Mouse (Mus musculus): ENCODE measurements around the gene Tbc1d9. TPM values are rescaled to one million over a fixed set of nuclear protein-coding genes. Genes with fewer than 3 reads are reported as not detected.
A peak's percentile ranks its signal among the peaks of the same experiment; 100 is the strongest.
"Not testable (repeated sequence)": the region's sequence is repeated elsewhere in the genome, so short reads cannot be mapped to it uniquely, and the experiment has no call there.

Gene Tbc1d9
- total RNA-seq, 2 experiments from 2014 or later: 96.2 to 97.5 TPM

GRCm38 (mm10) chr8:83224754-83225416, 59.7 kb downstream of the Tbc1d9 start:
- no peak for DNase-seq (ENCODE audit: low spot score in 2 of 2)

DNA sequence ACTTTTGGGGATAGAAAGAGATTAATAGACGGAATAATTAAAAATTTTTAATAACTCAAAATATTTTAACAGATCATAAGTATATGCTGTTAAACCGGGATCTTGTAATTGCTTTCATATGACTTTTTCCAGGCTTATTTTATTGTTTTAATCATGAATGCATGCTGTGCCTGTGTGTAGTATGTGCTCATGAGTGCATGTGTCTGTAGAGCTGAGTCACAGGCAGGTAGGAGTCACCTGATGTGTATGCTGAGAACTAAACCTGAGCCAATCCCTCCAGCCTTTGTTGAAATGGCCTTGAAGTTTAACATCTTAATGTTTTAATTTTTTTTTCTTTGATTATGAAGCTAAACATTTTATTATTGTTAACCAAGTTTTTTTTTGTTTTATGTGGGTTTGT, 60.4 kb downstream of the Tbc1d9 start:
- DNase-seq (ENCODE audit: low spot score in 2 of 2): no peak

DNA sequence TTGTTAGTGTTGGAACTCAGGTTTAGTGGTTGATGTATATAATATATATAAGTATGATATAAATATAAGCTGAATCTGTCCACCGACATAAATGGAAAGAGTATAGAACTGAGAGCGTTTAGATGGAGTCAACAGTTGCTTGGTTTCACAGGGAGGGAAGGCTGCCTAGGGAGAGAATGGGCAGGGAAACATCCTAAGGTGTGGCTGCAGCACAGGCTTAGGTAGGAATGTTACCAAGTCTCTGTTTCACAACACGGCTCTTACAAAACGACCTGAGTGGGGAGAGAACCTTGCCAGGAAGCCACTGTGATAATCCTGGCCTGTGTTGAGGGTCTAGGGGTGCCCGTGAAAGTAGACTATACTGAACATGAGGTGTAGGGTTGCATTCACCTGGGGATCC, 62.2 kb downstream of the Tbc1d9 start:
- DNase-seq (ENCODE audit: low spot score in 2 of 2): no peak

- DNase-seq (ENCODE audit: low spot score in 2 of 2): no peak
These were observed 67.9 kb downstream of the Tbc1d9 start for GRCm38 (mm10) chr8:83233099-83233498.

- no peak for DNase-seq (ENCODE audit: low spot score in 2 of 2)
These were observed 74.2 kb downstream of the Tbc1d9 start for GRCm38 (mm10) chr8:83239341-83239740.

GRCm38 (mm10) chr8:83244151-83244550, 79.0 kb downstream of the Tbc1d9 start:
- peak; percentile 10 to 63 for DNase-seq (ENCODE audit: low spot score in 2 of 2)

DNA sequence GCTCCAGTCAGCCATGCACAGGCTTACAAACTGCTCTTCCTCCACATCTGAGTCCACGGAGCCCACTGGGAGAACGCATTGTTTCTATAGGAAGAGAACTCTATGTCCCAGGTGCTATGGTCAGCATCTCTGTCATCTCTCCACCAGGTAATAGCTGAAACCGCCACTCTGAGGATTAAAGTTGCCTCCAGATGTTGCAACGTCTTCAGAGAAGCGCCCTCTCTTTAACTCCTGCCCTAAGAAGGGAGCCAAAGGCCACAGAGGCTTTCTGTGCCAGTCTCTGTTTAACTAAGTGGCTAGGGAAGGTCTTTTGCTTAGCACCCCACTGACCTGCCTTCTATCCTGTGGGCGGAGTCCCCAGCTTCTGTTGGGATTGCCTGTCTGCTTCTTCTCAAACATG, 85.7 kb downstream of the Tbc1d9 start:
- DNase-seq (ENCODE audit: low spot score in 2 of 2): no peak

- DNase-seq (ENCODE audit: low spot score in 2 of 2): no peak
These were observed 86.5 kb downstream of the Tbc1d9 start for GRCm38 (mm10) chr8:83251362-83252246.

- DNase-seq (ENCODE audit: low spot score in 2 of 2): no peak
These were observed 87.6 kb downstream of the Tbc1d9 start for GRCm38 (mm10) chr8:83252791-83253190.

GRCm38 (mm10) chr8:83257631-83258030, 92.5 kb downstream of the Tbc1d9 start:
- DNase-seq (ENCODE audit: low spot score in 2 of 2): no peak

DNA sequence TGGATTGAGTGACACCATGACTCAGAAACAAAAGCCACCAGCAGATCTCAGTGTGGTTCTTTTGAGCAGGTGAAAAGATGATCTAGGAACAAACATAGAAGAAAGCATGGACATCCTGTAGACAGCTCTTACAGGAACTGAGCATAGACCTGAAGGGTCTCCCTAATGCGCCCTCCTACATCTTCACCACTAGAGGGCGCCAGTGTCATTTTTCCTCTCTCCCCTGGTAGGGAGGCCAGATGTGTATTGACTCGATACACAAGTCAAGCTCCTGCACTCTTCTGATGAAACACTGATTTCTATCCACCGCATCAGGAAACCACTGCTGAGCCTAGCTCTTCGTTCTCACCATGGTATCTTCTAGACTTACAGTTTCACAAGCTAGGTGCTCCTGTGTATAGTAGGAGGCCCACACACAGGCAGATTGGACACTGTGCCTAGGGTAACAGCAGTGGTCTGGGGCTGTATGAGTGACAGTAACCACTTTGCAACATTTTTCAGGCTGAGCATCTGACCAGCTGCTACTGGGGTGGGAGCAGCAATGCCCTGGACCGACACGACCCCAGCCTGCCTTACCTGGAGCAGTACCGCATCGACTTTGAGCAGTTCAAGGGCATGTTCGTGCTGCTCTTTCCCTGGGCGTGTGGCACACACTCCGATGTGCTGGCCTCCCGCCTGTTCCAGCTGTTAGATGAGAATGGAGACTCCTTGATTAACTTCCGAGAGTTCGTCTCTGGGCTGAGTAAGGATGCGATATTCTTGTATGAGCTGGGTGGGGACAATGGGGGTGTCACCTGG, 95.5 kb downstream of the Tbc1d9 start:
- DNase-seq (ENCODE audit: low spot score in 2 of 2): peak; percentile 23 to 55

DNA sequence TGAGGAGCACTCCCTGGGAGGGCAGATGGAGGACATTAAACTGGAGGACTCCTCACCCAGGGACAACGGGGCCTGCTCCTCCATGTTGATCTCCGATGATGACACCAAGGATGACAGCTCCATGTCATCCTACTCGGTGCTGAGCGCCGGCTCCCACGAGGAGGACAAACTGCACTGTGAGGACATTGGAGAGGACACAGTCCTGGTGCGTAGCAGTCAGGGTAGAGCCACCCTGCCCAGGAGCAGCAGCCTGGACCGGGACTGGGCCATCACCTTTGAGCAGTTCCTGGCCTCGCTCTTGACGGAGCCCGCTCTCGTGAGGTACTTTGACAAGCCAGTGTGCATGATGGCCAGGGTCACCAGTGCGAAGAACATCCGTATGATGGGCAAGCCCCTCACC, 106.0 kb downstream of the Tbc1d9 start:
- no peak for DNase-seq (ENCODE audit: low spot score in 2 of 2)

GRCm38 (mm10) chr8:83272464-83272863, 107.3 kb downstream of the Tbc1d9 start:
- no peak for DNase-seq (ENCODE audit: low spot score in 2 of 2)

DNA sequence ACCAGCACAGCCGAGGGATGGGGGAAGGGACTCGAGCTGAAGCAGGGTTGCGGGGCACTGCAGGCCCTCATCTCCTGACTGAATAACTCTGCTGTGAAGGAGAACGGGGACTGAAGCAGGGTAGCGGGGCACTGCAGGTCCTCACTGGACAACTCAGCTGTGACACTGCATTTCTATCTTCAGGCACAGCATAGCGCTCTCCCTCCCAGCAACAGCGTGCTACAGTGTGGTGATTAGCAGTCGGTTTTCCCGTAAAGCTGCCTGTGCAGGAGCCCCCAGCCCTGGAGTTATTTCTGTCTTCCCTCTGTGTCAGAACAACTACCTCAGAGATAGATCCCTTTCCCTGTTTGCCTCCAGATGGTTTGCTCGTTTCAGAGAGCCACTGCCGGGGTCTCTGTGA, 109.3 kb downstream of the Tbc1d9 start:
- no peak for DNase-seq (ENCODE audit: low spot score in 2 of 2)

GRCm38 (mm10) chr8:83278431-83278830, 113.3 kb downstream of the Tbc1d9 start:
- DNase-seq (ENCODE audit: low spot score in 2 of 2): no peak

GRCm38 (mm10) chr8:83285391-83285790, 120.2 kb downstream of the Tbc1d9 start:
- DNase-seq (ENCODE audit: low spot score in 2 of 2): no peak

DNA sequence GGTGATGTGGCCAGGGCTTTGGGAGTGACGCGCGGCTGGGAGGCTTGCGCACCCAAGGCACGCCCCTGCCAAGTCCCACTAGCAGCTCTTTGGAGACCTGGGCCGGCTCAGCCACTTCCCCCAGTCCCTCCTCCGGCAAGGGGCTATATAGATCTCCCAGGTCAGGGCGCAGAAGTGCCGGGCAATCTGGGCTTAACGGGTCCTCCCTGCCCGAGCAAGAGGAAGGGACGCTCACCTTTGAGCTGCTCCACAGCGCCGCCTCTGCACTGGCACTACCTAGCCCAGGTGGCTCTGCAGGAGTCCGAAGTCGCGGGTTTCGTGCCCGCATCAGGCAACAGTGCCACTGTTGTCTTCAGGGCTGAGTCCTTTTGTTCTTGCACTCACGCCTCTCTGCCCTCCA, 125.0 kb downstream of the Tbc1d9 start, which contains the start of gene Ucp1:
Gene Ucp1 (plus strand): TSS at position 177 of the 400 bp plus-strand sequence.
- no peak for DNase-seq (ENCODE audit: low spot score in 2 of 2)

DNA sequence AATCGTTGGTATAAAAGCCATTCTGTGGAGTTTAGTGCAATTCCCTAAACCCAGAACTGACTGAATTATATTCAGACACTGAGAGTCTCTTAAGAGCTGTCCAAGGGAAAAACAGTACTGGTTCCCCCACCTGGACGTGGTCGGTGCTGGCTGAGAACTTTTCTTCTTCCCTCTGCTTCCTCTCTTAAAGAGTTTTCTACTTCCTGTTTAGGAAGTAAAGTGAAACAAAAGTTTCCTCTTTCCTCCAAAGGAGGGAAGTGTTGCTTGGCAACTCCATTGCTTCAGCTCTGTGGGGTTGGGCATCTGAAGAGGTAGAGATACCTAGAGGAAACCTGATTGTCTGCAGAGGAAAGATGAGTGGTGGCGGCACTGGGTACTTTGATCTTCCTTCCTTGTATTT, 132.2 kb downstream of the Tbc1d9 start:
- no peak for DNase-seq (ENCODE audit: low spot score in 2 of 2)

DNA sequence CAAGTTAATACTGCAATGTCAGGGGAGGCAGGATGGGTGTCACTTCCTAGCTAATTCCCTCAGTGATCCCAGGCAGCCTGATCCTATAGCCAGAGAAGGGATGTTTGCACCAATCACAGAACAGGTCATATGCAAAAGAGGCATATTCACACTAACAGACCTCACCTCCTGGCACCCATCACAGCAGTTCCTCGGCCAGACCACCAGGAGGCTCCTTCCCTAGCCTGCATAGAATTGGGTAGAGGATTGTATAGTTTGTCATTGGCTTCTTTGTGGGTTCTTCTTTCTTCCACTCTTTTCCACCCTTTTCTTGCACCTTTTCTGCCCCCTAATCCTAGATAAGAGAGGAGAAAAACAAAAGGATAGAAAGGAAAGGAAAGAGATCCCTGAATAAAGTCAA, 135.0 kb downstream of the Tbc1d9 start:
- no peak for DNase-seq (ENCODE audit: low spot score in 2 of 2)

- DNase-seq (ENCODE audit: low spot score in 2 of 2): no peak
These were observed 139.8 kb downstream of the Tbc1d9 start for GRCm38 (mm10) chr8:83304946-83305345.

DNA sequence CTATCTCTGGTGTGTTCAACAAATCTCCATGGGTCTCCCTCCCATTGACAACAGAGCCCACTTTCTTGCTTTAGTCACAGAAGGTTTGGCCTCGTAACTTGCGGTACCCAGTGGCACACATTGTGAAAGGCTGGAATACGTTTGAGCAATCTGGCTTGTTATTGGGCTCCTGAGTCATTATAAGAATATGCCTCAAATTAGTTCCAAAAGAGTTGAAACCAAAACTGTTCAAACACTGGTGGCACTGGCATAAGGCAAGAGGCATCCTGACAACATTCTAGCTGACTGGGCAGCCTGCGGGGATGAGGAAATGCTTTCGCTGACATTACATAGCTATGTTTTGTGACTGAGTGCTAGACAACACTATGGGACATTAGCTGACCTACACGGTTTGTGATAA, 144.7 kb downstream of the Tbc1d9 start:
- no peak for DNase-seq (ENCODE audit: low spot score in 2 of 2)

- not testable (repeated sequence) for DNase-seq (ENCODE audit: low spot score in 2 of 2)
These were observed 149.9 kb downstream of the Tbc1d9 start for GRCm38 (mm10) chr8:83315084-83315483.

Measured in left cerebral cortex, adult 18-20 months (tissue).